Mouse (Mus musculus) Patski (cell line): ENCODE measurements at regions not wholly inside any gene's neighbourhood (a gene's known extent, or its start where the extent isn't known, plus 50 kb on each side); places are given as distances from the start of the nearest gene placed in this dataset.
"Not testable (repeated sequence)": the region's sequence is repeated elsewhere in the genome, so short reads cannot be mapped to it uniquely, and the experiment has no call there.

Experiments used
- ATAC-seq: fragments of 100-300 bp; one replicate; pipeline ENCODE4 v1.8.0; 2021
- CTCF ChIA-PET: fragments of 350-600 bp; sonication (Branson Sonifier 250); formaldehyde crosslinking; loops from one replicate; lab custom pipeline; 2022; ENCODE audit warnings: inconsistent platforms; lab: Charles Lee
- POLR2A ChIA-PET: fragments of 350-600 bp; sonication (Branson Sonifier 250); formaldehyde crosslinking; loops from one replicate; lab custom pipeline; 2022; ENCODE audit warnings: antibody characterized with exemption, inconsistent platforms; lab: Charles Lee
- DNase-seq: peaks from one replicate; pipeline ENCODE4 v3.0.0-alpha.2; 2011; ENCODE audit warnings: low read depth, low spot score
- H3K27me3 ChIP-seq: fragments of 371-371 bp; one replicate; pipeline ENCODE4 v1.5.1; 2021
- CTCF ChIP-seq: fragments of 100-300 bp; IDR thresholded peaks from one replicate; pipeline ENCODE4 v1.5.1; 2021
- in situ Hi-C: fragments of 300-500 bp; cut with MboI; formaldehyde crosslinking; loops from 3 replicates; pipeline ENCODE4 v1.11.1; 2018; ENCODE audit warnings: low pct_unique_long_range_greater_than_20kb, mixed read lengths

- DNase-seq, result no peak
- ChIA-PET CTCF (interaction anchor here (1.1 kb wide), 1 partner anchor 10 kb away, joined by 4 read pairs; no protein-coding TSS in a partner anchor), POLR2A (no interaction called here)
- TF ChIP-seq CTCF, result no peak
- no peaks in the 10 kb centered on the region for H3K27me3 ChIP-seq
- ATAC-seq, result no peak
- in situ Hi-C loops, result no loop called here
Observed at GRCm38 (mm10) chrX:17818325-17818724, 246.2 kb upstream of the Fundc1 start.

DNA sequence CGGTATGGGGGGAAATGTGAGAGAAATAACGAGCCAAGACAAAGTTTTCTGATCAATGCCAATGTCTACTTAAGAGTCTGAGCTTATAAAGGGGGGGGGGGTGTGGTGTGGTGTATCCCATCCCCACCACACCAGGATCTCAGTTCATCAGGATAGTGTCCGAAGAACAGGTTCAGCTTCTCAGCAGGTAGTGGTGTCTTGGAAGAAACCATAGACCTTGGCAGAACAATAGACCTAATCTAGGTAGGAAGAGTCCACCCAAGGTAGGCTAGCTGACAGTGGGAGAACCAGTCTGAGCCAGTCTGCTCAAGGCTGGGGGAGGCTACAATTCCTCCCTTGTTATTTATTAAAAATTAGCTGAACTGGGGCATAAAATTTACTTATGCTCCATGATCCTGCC is 245.5 kb upstream of the Fundc1 start:
- ChIA-PET POLR2A (no interaction called here), CTCF (no interaction called here)
- H3K27me3 ChIP-seq, result no peaks in the 10 kb centered on the region
- TF ChIP-seq CTCF, result no peak
- DNase-seq, result no peak
- ATAC-seq, result no peak
- in situ Hi-C loops, result no loop called here

- ATAC-seq, in situ Hi-C loops, CTCF ChIA-PET, DNase-seq, POLR2A ChIA-PET: not testable (repeated sequence)
- peaks cover 13% of the 10 kb centered on the region for H3K27me3 ChIP-seq
Observed at GRCm38 (mm10) chrX:17788048-17788447, 215.9 kb upstream of the Fundc1 start.

DNA sequence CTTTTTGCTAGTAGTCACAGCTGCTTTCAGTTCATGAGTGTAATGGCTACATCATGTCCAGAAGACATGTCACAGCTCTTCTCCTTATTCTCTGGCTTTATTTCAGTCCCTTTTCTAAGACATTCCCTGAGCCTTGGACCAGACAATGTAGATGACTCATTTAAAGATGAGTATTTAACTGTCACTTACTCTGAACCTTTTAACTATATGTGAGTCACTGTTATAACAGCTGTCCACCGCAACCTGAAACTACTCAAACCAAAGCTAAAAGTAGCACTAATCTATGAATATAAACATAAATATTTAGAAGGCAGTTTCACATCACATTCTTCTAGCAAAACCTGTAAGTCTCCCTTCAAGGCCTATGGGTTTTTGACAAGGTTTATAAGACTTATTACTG is 203.8 kb upstream of the Fundc1 start:
- TF ChIP-seq CTCF, result no peak
- POLR2A ChIA-PET, result no interaction called here
- DNase-seq (peak; percentile 6), ATAC-seq (peak; percentile 82)
- H3K27me3 ChIP-seq, result no peaks in the 10 kb centered on the region
- in situ Hi-C loops, result no loop called here
- CTCF ChIA-PET, result no interaction called here

- ChIA-PET CTCF (no interaction called here), POLR2A (no interaction called here)
- ATAC-seq (no peak), DNase-seq (no peak)
- peaks cover 16% of the 10 kb centered on the region for H3K27me3 ChIP-seq
- no peak for TF ChIP-seq CTCF
- in situ Hi-C loops, result loop anchor here (25.0 kb wide), 1 partner anchor 484 kb away; no protein-coding TSS in a partner anchor
Observed at GRCm38 (mm10) chrX:17752823-17753222, 180.7 kb upstream of the Fundc1 start.

DNA sequence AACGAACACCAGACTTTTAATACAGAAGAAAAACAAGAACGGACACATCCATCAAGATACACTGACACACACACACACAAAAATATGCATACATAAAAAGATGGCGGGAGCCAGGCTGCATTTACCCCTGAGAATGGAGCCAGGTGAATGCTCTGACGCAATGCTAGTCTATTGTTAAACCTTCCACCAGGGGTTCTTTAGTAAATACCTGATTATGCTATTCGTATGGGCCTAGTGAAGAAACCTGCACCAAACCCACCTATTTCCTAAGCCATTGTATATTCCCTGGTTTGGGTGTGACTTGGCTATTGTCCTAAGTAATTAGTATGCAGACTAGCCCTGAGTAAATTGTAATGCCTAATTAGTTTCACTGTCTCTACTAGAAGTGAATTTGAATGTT is 179.3 kb upstream of the Fundc1 start:
- peaks cover 13% of the 10 kb centered on the region for H3K27me3 ChIP-seq
- ChIA-PET POLR2A (no interaction called here), CTCF (no interaction called here)
- ATAC-seq (no peak), DNase-seq (no peak)
- no peak for TF ChIP-seq CTCF
- in situ Hi-C loops, result loop anchor here (25.0 kb wide), 1 partner anchor 486 kb away; no protein-coding TSS in a partner anchor

GRCm38 (mm10) chrX:17730233-17730632 is 158.1 kb upstream of the Fundc1 start:
- in situ Hi-C loops, result no loop called here
- ATAC-seq, result peak; percentile 67
- ChIA-PET CTCF (no interaction called here), POLR2A (no interaction called here)
- no peak for DNase-seq
- no peak for TF ChIP-seq CTCF
- H3K27me3 ChIP-seq, result peaks cover 3% of the 10 kb centered on the region

DNA sequence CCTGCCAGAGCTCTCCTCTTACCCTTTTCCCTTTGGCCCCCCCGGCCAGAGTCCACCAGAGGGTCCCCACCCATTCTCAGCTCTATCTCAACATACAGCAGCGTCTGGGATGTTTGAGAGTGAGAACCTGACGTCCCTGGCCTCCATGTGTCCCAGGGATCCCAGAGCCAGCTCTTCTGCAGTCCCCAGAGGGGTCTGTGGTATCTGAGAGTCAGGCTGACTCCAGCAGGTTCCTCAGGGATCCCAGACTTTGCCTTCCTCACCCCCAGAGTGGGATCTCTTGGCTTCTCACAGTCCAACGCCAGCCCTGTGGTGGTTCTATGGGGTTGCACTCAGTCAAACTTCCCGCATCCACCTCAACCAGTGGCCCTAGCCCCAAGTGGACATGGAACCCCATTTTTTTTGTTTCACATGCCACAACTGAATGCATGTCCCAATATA is 153.7 kb upstream of the Fundc1 start:
- DNase-seq, result no peak
- ATAC-seq, result no peak
- no peak for TF ChIP-seq CTCF
- peaks cover 14% of the 10 kb centered on the region for H3K27me3 ChIP-seq
- in situ Hi-C loops, result loop anchor here (10.0 kb wide), 1 partner anchor 439 kb away; the partner anchor contains the start of gene Kdm6a
- ChIA-PET CTCF (no interaction called here), POLR2A (interaction anchor here (0.6 kb wide), 1 partner anchor 154 kb away, joined by 6 read pairs; the partner anchor contains the start of gene Fundc1)

DNA sequence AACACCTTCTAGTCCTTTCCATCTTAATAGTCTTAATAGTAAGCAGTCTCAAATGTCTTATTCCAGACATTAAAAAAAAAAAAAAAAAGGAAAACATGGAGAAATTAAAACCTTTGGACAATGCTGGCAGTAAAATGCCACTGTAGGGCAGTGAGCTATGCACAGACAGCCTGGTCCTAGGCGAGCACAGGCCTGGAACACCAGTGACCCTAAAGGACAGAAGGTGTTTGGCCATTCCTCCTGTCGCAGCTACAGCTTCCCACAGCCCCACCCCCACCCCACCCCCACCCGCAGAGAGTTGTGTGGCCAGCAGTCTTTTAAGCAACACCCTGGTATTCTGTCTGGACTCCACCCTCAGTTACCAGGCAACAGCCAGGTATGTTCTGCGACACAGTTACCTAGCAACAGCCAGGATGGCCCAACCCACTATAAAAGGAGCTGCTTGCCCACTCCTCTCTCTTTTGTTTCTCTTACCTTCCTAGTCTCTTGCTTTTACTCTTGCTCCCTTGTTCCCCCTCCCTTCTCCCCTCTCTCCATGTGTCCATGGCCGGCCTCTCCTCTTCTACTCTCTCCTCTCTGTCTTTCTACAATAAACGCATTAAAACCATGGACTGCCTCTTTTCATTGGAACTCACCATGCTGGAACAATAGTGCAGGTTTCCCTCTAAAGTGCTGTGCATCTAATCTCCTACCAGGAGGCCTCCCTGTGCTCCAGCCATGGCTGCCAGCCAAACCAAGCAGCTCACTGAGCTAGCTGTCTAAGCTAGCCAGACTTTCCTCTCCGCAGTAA is 153.1 kb upstream of the Fundc1 start:
- H3K27me3 ChIP-seq, result peaks cover 18% of the 10 kb centered on the region
- in situ Hi-C loops, result loop anchor here (10.0 kb wide), 1 partner anchor 440 kb away; the partner anchor contains the start of gene Kdm6a
- ChIA-PET CTCF (no interaction called here), POLR2A (interaction anchor here (0.6 kb wide), 1 partner anchor 153 kb away, joined by 6 read pairs; the partner anchor contains the start of gene Fundc1)
- no peak for ATAC-seq
- DNase-seq, result no peak
- TF ChIP-seq CTCF, result no peak

- no peak for ATAC-seq
- in situ Hi-C loops, result loop anchor here (10.0 kb wide), 1 partner anchor 440 kb away; the partner anchor contains the start of gene Kdm6a
- CTCF ChIA-PET, result no interaction called here
- POLR2A ChIA-PET, result no interaction called here
- DNase-seq, result no peak
- no peak for TF ChIP-seq CTCF
- H3K27me3 ChIP-seq, result peaks cover 22% of the 10 kb centered on the region
Observed at GRCm38 (mm10) chrX:17724398-17724797, 152.3 kb upstream of the Fundc1 start.

DNA sequence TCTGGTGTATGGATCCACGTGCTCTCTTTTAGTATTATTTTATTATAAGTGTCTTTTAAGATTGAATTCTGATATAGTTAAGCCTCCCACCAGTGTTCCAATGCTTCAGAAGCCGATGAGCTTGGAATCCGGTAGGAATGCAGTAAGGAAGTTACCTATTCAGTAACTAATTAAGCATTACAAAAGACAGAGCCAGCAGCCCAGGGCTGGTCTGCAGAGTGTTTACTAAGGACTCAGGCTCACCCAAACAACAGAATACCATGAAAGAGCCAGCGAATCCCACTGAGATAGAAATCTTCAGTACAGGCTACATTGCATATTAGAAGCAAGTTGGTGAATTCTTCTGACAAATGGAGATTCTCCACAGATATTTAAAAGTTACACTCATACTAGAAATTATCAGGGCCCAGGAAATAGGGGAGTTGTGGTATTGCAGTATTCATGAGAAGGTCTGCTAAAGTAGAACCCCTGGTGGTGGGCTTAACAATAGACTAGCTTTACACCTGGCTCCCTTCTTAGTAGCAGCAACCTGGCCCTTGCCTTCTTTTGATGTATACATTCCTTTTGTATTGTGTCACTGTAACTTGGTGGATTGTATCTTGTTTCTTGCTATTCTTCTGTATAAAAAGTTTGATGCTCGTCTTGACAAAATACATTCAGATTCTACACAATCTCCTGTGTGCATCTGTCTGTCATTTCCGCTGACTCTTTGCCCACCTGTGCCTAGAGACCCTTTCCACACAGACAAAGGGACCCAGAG is 149.9 kb upstream of the Fundc1 start:
- in situ Hi-C loops, result loop anchor here (10.0 kb wide), 1 partner anchor 443 kb away; the partner anchor contains the start of gene Kdm6a
- DNase-seq, ATAC-seq, CTCF ChIA-PET, POLR2A ChIA-PET: not testable (repeated sequence)
- H3K27me3 ChIP-seq, result peaks cover 31% of the 10 kb centered on the region
